Mouse (Mus musculus): ENCODE measurements around the gene Polr2a. TPM values are rescaled to one million over a fixed set of nuclear protein-coding genes. Genes with fewer than 3 reads are reported as not detected.

Gene Polr2a
- polyA plus RNA-seq, 1 experiment from 2014 or later = 17.5 TPM

Other genes starting within 250 kb of the Polr2a start
- 2.7 and 3.1 TPM in 2 replicates for gene Dnah2, start 209.5 kb downstream of the Polr2a start, polyA plus RNA-seq (2015; fragmentation: Nextera tagmentation; extraction: Ambion mirVana)
- 107 and 114 TPM in 2 replicates for gene Efnb3, start 198.4 kb downstream of the Polr2a start, polyA plus RNA-seq (2015; fragmentation: Nextera tagmentation; extraction: Ambion mirVana)
- 26.3 and 27.2 TPM in 2 replicates for gene Wrap53, start 178.4 kb downstream of the Polr2a start, polyA plus RNA-seq (2015; fragmentation: Nextera tagmentation; extraction: Ambion mirVana)
- 112 and 115 TPM in 2 replicates for gene Trp53, start 178.3 kb downstream of the Polr2a start, polyA plus RNA-seq (2015; fragmentation: Nextera tagmentation; extraction: Ambion mirVana)
- gene Atp1b2, start 152.7 kb downstream of the Polr2a start, polyA plus RNA-seq (2015; fragmentation: Nextera tagmentation; extraction: Ambion mirVana) = 22.2 and 25.9 TPM in 2 replicates
- gene Shbg, start 140.7 kb downstream of the Polr2a start, polyA plus RNA-seq (2015; fragmentation: Nextera tagmentation; extraction: Ambion mirVana) = not detected in 2 replicates
- 22.9 and 25.2 TPM in 2 replicates for gene Sat2, start 136.6 kb downstream of the Polr2a start, polyA plus RNA-seq (2015; fragmentation: Nextera tagmentation; extraction: Ambion mirVana)
- 41.0 and 46.1 TPM in 2 replicates for gene Fxr2, start 125.6 kb downstream of the Polr2a start, polyA plus RNA-seq (2015; fragmentation: Nextera tagmentation; extraction: Ambion mirVana)
- gene Sox15, start 103.3 kb downstream of the Polr2a start, polyA plus RNA-seq (2015; fragmentation: Nextera tagmentation; extraction: Ambion mirVana) = not detected in 2 replicates
- gene Mpdu1, start 96.0 kb downstream of the Polr2a start, polyA plus RNA-seq (2015; fragmentation: Nextera tagmentation; extraction: Ambion mirVana) = 89.1 and 91.0 TPM in 2 replicates
- gene Cd68, start 92.5 kb downstream of the Polr2a start, polyA plus RNA-seq (2015; fragmentation: Nextera tagmentation; extraction: Ambion mirVana) = 6.7 and 7.7 TPM in 2 replicates
- gene Eif4a1, start 86.2 kb downstream of the Polr2a start, polyA plus RNA-seq (2015; fragmentation: Nextera tagmentation; extraction: Ambion mirVana) = 547 and 583 TPM in 2 replicates
- gene Senp3, start 76.6 kb downstream of the Polr2a start, polyA plus RNA-seq (2015; fragmentation: Nextera tagmentation; extraction: Ambion mirVana) = 89.2 and 102 TPM in 2 replicates
- 0.38 TPM in 1 of 2 replicates, not detected in the other for gene Tnfsf13, start 72.9 kb downstream of the Polr2a start, polyA plus RNA-seq (2015; fragmentation: Nextera tagmentation; extraction: Ambion mirVana)
- 1.6 TPM in 2 replicates for gene Tnfsf12, start 62.8 kb downstream of the Polr2a start, polyA plus RNA-seq (2015; fragmentation: Nextera tagmentation; extraction: Ambion mirVana)
- 1.0 and 1.1 TPM in 2 replicates for gene Tnfsfm13, start 62.5 kb downstream of the Polr2a start, polyA plus RNA-seq (2015; fragmentation: Nextera tagmentation; extraction: Ambion mirVana)
- 0.28 and 0.56 TPM in 2 replicates for gene Slc35g3, start 3.3 kb upstream of the Polr2a start, polyA plus RNA-seq (2015; fragmentation: Nextera tagmentation; extraction: Ambion mirVana)
- gene Zbtb4, start 7.3 kb upstream of the Polr2a start, polyA plus RNA-seq (2015; fragmentation: Nextera tagmentation; extraction: Ambion mirVana) = 2.8 and 3.2 TPM in 2 replicates
- gene Chrnb1, start 37.3 kb upstream of the Polr2a start, polyA plus RNA-seq (2015; fragmentation: Nextera tagmentation; extraction: Ambion mirVana) = 1.2 and 1.4 TPM in 2 replicates
- 6.2 and 6.7 TPM in 2 replicates for gene Fgf11, start 43.2 kb upstream of the Polr2a start, polyA plus RNA-seq (2015; fragmentation: Nextera tagmentation; extraction: Ambion mirVana)
- gene Tmem102, start 47.0 kb upstream of the Polr2a start, polyA plus RNA-seq (2015; fragmentation: Nextera tagmentation; extraction: Ambion mirVana) = 0.61 and 0.98 TPM in 2 replicates
- not detected in 2 replicates for gene Gm39566, start 56.7 kb upstream of the Polr2a start, polyA plus RNA-seq (2015; fragmentation: Nextera tagmentation; extraction: Ambion mirVana)
- gene Spem2, start 59.8 kb upstream of the Polr2a start, polyA plus RNA-seq (2015; fragmentation: Nextera tagmentation; extraction: Ambion mirVana) = not detected in 2 replicates
- gene Spem1, start 63.5 kb upstream of the Polr2a start, polyA plus RNA-seq (2015; fragmentation: Nextera tagmentation; extraction: Ambion mirVana) = 0.33 and 0.36 TPM in 2 replicates
- 20.9 and 21.3 TPM in 2 replicates for gene Nlgn2, start 79.1 kb upstream of the Polr2a start, polyA plus RNA-seq (2015; fragmentation: Nextera tagmentation; extraction: Ambion mirVana)
- gene Tmem256, start 79.9 kb upstream of the Polr2a start, polyA plus RNA-seq (2015; fragmentation: Nextera tagmentation; extraction: Ambion mirVana) = 333 and 335 TPM in 2 replicates
- gene Plscr3, start 87.7 kb upstream of the Polr2a start, polyA plus RNA-seq (2015; fragmentation: Nextera tagmentation; extraction: Ambion mirVana) = 51.0 and 51.2 TPM in 2 replicates
- gene Tnk1, start 100.1 kb upstream of the Polr2a start, polyA plus RNA-seq (2015; fragmentation: Nextera tagmentation; extraction: Ambion mirVana) = 0.27 and 0.36 TPM in 2 replicates
- not detected in 2 replicates for gene Tmem95, start 119.4 kb upstream of the Polr2a start, polyA plus RNA-seq (2015; fragmentation: Nextera tagmentation; extraction: Ambion mirVana)
- 1.2 and 1.3 TPM in 2 replicates for gene Kctd11, start 122.8 kb upstream of the Polr2a start, polyA plus RNA-seq (2015; fragmentation: Nextera tagmentation; extraction: Ambion mirVana)
- gene Acap1, start 136.9 kb upstream of the Polr2a start, polyA plus RNA-seq (2015; fragmentation: Nextera tagmentation; extraction: Ambion mirVana) = 0.48 and 0.51 TPM in 2 replicates
- gene 2810408A11Rik, start 142.3 kb upstream of the Polr2a start, polyA plus RNA-seq (2015; fragmentation: Nextera tagmentation; extraction: Ambion mirVana) = 19.9 and 20.7 TPM in 2 replicates
- 18.5 and 23.0 TPM in 2 replicates for gene Neurl4, start 142.4 kb upstream of the Polr2a start, polyA plus RNA-seq (2015; fragmentation: Nextera tagmentation; extraction: Ambion mirVana)
- gene Gps2, start 155.3 kb upstream of the Polr2a start, polyA plus RNA-seq (2015; fragmentation: Nextera tagmentation; extraction: Ambion mirVana) = 79.6 and 92.2 TPM in 2 replicates
- gene Eif5a, start 163.3 kb upstream of the Polr2a start, polyA plus RNA-seq (2015; fragmentation: Nextera tagmentation; extraction: Ambion mirVana) = 1,167 and 1,257 TPM in 2 replicates
- gene Ybx2, start 177.2 kb upstream of the Polr2a start, polyA plus RNA-seq (2015; fragmentation: Nextera tagmentation; extraction: Ambion mirVana) = 5.6 and 5.8 TPM in 2 replicates
- 6.4 and 7.5 TPM in 2 replicates for gene Slc2a4, start 189.6 kb upstream of the Polr2a start, polyA plus RNA-seq (2015; fragmentation: Nextera tagmentation; extraction: Ambion mirVana)
- 0.28 and 0.56 TPM in 2 replicates for gene Cldn7, start 206.1 kb upstream of the Polr2a start, polyA plus RNA-seq (2015; fragmentation: Nextera tagmentation; extraction: Ambion mirVana)
- gene Ctdnep1, start 222.5 kb upstream of the Polr2a start, polyA plus RNA-seq (2015; fragmentation: Nextera tagmentation; extraction: Ambion mirVana) = 18.4 and 20.8 TPM in 2 replicates
- 170 and 171 TPM in 2 replicates for gene Elp5, start 223.9 kb upstream of the Polr2a start, polyA plus RNA-seq (2015; fragmentation: Nextera tagmentation; extraction: Ambion mirVana)
- gene Gabarap, start 232.5 kb upstream of the Polr2a start, polyA plus RNA-seq (2015; fragmentation: Nextera tagmentation; extraction: Ambion mirVana) = 610 and 626 TPM in 2 replicates
- 71.5 and 75.6 TPM in 2 replicates for gene Phf23, start 237.1 kb upstream of the Polr2a start, polyA plus RNA-seq (2015; fragmentation: Nextera tagmentation; extraction: Ambion mirVana)
- 35.3 and 37.5 TPM in 2 replicates for gene Dvl2, start 242.0 kb upstream of the Polr2a start, polyA plus RNA-seq (2015; fragmentation: Nextera tagmentation; extraction: Ambion mirVana)

Measured in forebrain, embryonic 15.5 days (tissue).